Mouse (Mus musculus): ENCODE results near the gene Omp. TPM values are rescaled to one million over a fixed set of nuclear protein-coding genes. Genes with fewer than 3 reads are reported as not detected.
A peak's percentile ranks its signal among the peaks of the same experiment; 100 is the strongest.

Omp gene
- polyA plus RNA-seq, 1 experiment from 2014 or later, result not detected

DNA sequence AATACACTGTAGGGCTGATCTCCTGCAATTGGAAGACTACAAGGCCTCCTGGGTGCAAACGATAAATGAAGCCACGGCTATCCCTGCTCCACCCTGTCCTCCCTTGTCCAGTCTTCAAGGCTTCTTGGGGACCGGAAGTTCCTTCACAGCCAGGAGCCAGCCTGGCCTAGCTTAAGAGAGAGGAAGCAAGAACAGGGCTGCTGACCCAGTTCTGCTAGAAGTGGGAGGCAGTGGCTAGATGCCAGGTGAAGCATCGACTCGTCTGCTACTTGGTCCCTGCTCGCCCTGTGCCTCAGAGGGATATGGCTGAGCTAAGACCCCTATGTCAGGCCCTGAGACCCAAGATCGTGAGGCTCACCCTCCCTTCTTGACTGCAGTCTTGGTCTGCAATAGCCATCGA, 23.6 kb downstream of the Omp start:
- Histone ChIP-seq H3K9me3 (no peaks in the 10 kb centered on the region), H3K4me1 (peaks cover 39% of the 10 kb centered on the region), H3K36me3 (replicated peaks) (no peaks in the 10 kb centered on the region), H3K27me3 (replicated peaks; ENCODE audit: low read depth, poor library complexity, severe bottlenecking) (peaks cover 15% of the 10 kb centered on the region), H3K4me3 (no peak overlapping the region), H3K27ac (replicated peaks) (no peak overlapping the region)
- DNase-seq (ENCODE audit: low spot score), result no peak
- 80% methylated on average over 8 of the region's 8 CpGs for WGBS

DNA sequence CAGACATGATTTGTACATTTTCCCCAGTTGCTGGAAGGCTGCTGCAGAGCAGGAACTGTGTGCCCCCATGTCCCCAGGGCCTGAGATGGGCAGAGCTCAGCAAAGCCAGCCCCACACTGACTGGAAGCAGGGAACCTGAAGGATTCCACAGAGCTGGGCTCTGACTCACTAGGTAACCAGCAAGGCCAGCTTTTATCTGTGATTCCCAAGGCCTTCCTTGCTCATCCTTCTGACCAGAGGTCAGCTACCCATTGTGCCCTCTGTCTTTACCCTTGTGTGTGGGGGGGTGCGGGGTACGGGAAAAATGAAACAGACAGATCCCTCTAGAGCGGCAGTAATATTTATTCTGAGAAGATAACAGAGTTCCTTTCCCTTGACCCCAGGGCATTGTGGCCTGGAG, 24.1 kb downstream of the Omp start:
- Histone ChIP-seq H3K4me3 (no peak overlapping the region), H3K36me3 (replicated peaks) (no peaks in the 10 kb centered on the region)
- WGBS, result 89% methylated on average over 3 of the region's 3 CpGs

GRCm38 (mm10) chr7:98120325-98120724, 25.0 kb downstream of the Omp start:
- peaks cover 42% of the 10 kb centered on the region for H3K4me1 ChIP-seq
- H3K4me3 ChIP-seq, result peak overlapping the region; percentile 45
- no peaks in the 10 kb centered on the region for H3K36me3 ChIP-seq (replicated peaks)
- 0 out of 2 replicates have a peak overlapping the region, but pooled peaks have one; percentile 14 for H3K27ac ChIP-seq (replicated peaks)
- H3K9me3 ChIP-seq, result no peaks in the 10 kb centered on the region
- 6% methylated on average over 7 of the region's 7 CpGs for WGBS
- DNase-seq (ENCODE audit: low spot score), result peak; percentile 78
- H3K27me3 ChIP-seq (replicated peaks; ENCODE audit: low read depth, poor library complexity, severe bottlenecking), result peaks cover 15% of the 10 kb centered on the region

More for the DNA sequence above, 24.1 kb downstream of the Omp start:
- H3K27me3 ChIP-seq (replicated peaks; ENCODE audit: low read depth, poor library complexity, severe bottlenecking), result peaks cover 15% of the 10 kb centered on the region
- H3K4me1 ChIP-seq, result peaks cover 39% of the 10 kb centered on the region
- H3K9me3 ChIP-seq, result no peaks in the 10 kb centered on the region
- no peak for DNase-seq (ENCODE audit: low spot score)
- H3K27ac ChIP-seq (replicated peaks), result no peak overlapping the region

GRCm38 (mm10) chr7:98119961-98120232, 25.4 kb downstream of the Omp start:
- H3K4me3 ChIP-seq, result no peak overlapping the region
- peaks cover 43% of the 10 kb centered on the region for H3K4me1 ChIP-seq
- WGBS, result 79% methylated on average over 2 of the region's 2 CpGs
- H3K9me3 ChIP-seq, result no peaks in the 10 kb centered on the region
- no peak for DNase-seq (ENCODE audit: low spot score)
- no peaks in the 10 kb centered on the region for H3K36me3 ChIP-seq (replicated peaks)
- peaks cover 15% of the 10 kb centered on the region for H3K27me3 ChIP-seq (replicated peaks; ENCODE audit: low read depth, poor library complexity, severe bottlenecking)
- no peak overlapping the region for H3K27ac ChIP-seq (replicated peaks)

GRCm38 (mm10) chr7:98119179-98119960, 25.9 kb downstream of the Omp start, which contains the start of gene Myo7a:
Gene Myo7a, minus strand, starts transcription at chr7:98119524.
- Histone ChIP-seq H3K27ac (replicated peaks) (peak within 1 kb of the TSS; percentile 14; the same call in 1 of the 2 replicates), H3K4me1 (peaks cover 39% of the 10 kb centered on the region), H3K4me3 (peak within 1 kb of the TSS; percentile 45), H3K9me3 (no peaks in the 10 kb centered on the region), H3K27me3 (replicated peaks; ENCODE audit: low read depth, poor library complexity, severe bottlenecking) (peaks cover 15% of the 10 kb centered on the region), H3K36me3 (replicated peaks) (no peaks in the 10 kb centered on the region)
- WGBS, result 25% methylated on average over 9 of the region's 9 CpGs
- DNase-seq (ENCODE audit: low spot score), result peak; percentile 57

DNA sequence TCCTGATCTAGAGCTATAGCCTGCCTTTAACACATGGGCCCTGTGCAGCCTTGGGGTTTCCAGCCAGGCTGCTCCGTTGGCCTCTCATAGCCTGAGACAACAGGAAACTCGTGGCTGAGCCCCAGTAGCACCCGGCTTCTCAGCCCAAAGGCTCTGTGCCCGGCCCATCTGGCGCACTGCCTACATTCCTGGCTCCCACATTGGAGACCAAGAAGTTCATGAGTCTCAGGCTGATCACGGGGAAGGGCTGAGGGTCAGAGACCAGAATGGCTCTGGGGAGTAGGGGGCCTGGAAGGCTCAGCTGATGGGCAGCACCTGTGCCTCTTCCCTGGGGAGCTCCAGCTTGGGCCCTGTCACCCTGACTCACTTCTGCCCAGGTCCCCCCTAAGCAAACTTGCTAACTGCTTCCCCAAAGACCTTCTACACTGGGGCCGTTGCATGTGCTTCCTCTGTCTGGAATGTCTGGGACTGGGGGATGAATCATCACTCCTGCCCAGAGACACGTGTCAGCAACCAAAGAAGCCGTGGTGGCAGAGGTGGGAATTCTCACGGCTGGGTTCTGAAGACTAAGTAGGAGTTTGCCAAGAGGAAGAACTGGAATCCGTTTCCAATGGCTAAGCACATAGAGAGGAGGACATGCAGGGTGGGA, 28.2 kb downstream of the Omp start:
- no peak overlapping the region for H3K4me3 ChIP-seq
- DNase-seq (ENCODE audit: low spot score), result no peak
- H3K27ac ChIP-seq (replicated peaks), result no peak overlapping the region
- 75% methylated on average over 11 of the region's 11 CpGs for WGBS
- peaks cover 39% of the 10 kb centered on the region for H3K4me1 ChIP-seq
- H3K36me3 ChIP-seq (replicated peaks), result no peaks in the 10 kb centered on the region
- H3K9me3 ChIP-seq, result no peaks in the 10 kb centered on the region
- H3K27me3 ChIP-seq (replicated peaks; ENCODE audit: low read depth, poor library complexity, severe bottlenecking), result peaks cover 22% of the 10 kb centered on the region

- DNase-seq (ENCODE audit: low spot score), result no peak
- Histone ChIP-seq H3K36me3 (replicated peaks) (no peaks in the 10 kb centered on the region), H3K4me3 (no peak overlapping the region), H3K27ac (replicated peaks) (no peak overlapping the region), H3K4me1 (peaks cover 37% of the 10 kb centered on the region), H3K9me3 (no peaks in the 10 kb centered on the region), H3K27me3 (replicated peaks; ENCODE audit: low read depth, poor library complexity, severe bottlenecking) (peaks cover 38% of the 10 kb centered on the region)
- WGBS, result 64% methylated on average over 6 of the region's 6 CpGs
Observed at GRCm38 (mm10) chr7:98114656-98115055, 30.6 kb downstream of the Omp start.

DNA sequence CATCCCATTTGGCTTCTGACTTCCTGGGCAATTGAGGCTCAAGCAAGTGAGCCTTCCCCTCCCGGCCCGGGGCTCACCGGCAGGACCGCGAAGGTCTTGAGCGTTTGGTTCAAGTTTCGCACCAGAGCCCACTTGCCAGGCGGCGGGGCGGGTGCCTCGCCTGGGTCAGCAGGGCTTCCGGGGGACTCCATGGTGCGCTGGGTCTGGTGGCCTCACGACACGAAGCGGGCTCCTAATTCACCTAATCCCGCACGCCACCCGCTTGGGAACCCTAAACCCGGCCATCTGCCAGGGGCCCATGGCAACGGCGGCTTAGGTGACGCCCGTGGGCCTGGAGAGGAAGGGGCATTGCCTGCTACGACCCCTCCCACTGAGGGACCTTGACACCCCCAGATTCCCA, 34.1 kb downstream of the Omp start:
- peak overlapping the region; percentile 31; the same call in 1 of the 2 replicates for H3K27ac ChIP-seq (replicated peaks)
- WGBS, result 6% methylated on average over 25 of the region's 25 CpGs
- peaks cover 15% of the 10 kb centered on the region for H3K4me1 ChIP-seq
- H3K4me3 ChIP-seq, result peak overlapping the region; percentile 51
- H3K27me3 ChIP-seq (replicated peaks; ENCODE audit: low read depth, poor library complexity, severe bottlenecking), result peaks cover 45% of the 10 kb centered on the region
- no peaks in the 10 kb centered on the region for H3K9me3 ChIP-seq
- H3K36me3 ChIP-seq (replicated peaks), result no peaks in the 10 kb centered on the region
- DNase-seq (ENCODE audit: low spot score), result peak; percentile 43

DNA sequence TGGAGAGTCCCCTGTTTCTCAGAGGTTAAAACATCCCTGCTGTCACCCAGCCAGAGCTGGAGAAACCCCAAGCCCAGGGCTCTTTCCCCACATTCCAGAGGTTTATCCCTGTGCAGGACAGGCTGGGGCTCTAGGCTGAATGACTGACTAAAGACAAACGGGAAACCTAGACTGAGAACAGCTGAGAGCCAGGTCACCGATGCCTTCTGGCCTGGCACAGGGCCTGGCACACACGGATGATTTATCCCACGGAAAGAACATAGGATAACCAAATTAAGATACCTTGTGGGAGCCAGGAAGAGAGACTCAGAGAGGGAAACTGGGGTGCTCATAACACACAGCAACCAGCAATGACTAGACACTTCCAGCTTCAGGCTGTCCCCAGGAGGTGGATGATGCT, 35.5 kb downstream of the Omp start:
- 79% methylated on average over 4 of the region's 4 CpGs for WGBS
- DNase-seq (ENCODE audit: low spot score), result no peak
- H3K4me1 ChIP-seq, result peaks cover 19% of the 10 kb centered on the region

DNA sequence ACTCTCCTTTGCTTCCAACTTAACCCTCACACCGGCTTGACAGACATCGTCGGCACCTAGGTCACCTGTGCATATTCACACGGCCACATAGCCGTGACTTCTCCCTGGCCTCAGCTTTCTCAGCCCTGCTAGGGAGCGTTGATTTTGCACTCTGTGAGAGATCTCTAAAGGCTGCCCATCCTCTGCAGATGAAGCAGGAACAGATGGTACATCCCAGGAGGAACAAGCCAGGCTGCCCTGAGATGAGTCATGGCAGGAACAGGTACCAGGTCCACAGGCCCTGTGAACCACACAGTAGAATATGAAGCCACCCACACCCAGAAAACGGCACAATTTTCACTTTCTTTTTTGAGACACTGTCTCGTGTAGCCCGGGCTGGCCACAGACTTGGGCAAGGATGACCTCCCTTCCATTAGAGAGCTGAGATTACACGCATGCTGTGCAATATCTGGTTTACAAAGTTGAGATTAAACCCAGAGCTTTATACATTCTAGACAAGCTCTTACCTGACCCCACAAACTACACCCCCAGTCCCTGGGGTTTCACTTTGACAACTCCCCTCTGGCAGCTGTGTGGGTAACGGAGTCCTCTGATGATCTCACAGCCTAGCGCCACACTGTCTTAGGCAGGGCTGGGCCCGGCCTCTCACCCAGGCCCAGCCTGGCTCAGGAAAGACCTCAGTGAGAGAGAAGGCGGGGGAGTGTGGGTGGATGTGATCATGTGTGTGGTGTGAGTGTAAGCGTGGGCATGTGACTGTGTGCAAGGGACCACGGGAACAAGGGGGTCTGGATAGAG, 36.5 kb downstream of the Omp start:
- H3K4me1 ChIP-seq, result peaks cover 24% of the 10 kb centered on the region
- WGBS, result 85% methylated on average over 16 of the region's 16 CpGs
- H3K9me3 ChIP-seq, result no peaks in the 10 kb centered on the region
- H3K4me3 ChIP-seq, result no peak overlapping the region
- DNase-seq (ENCODE audit: low spot score), result no peak
- no peak overlapping the region for H3K27ac ChIP-seq (replicated peaks)
- peaks cover 45% of the 10 kb centered on the region for H3K27me3 ChIP-seq (replicated peaks; ENCODE audit: low read depth, poor library complexity, severe bottlenecking)
- H3K36me3 ChIP-seq (replicated peaks), result no peaks in the 10 kb centered on the region

More for the DNA sequence above, 35.5 kb downstream of the Omp start:
- H3K4me3 ChIP-seq, result no peak overlapping the region
- H3K27me3 ChIP-seq (replicated peaks; ENCODE audit: low read depth, poor library complexity, severe bottlenecking), result peaks cover 45% of the 10 kb centered on the region
- H3K27ac ChIP-seq (replicated peaks), result no peak overlapping the region
- no peaks in the 10 kb centered on the region for H3K9me3 ChIP-seq
- H3K36me3 ChIP-seq (replicated peaks), result no peaks in the 10 kb centered on the region

GRCm38 (mm10) chr7:98106272-98106671, 39.0 kb downstream of the Omp start:
- DNase-seq (ENCODE audit: low spot score), result no peak
- 83% methylated on average over 7 of the region's 7 CpGs for WGBS
- Histone ChIP-seq H3K9me3 (no peaks in the 10 kb centered on the region), H3K4me1 (peaks cover 36% of the 10 kb centered on the region), H3K36me3 (replicated peaks) (no peaks in the 10 kb centered on the region), H3K27ac (replicated peaks) (no peak overlapping the region), H3K27me3 (replicated peaks; ENCODE audit: low read depth, poor library complexity, severe bottlenecking) (peaks cover 23% of the 10 kb centered on the region), H3K4me3 (no peak overlapping the region)

All from embryonic facial prominence, embryonic 10.5 days (tissue).